Mouse (Mus musculus) layer of hippocampus, postnatal 10 days (tissue): ENCODE measurements around the gene Ly6g5b. TPM values are rescaled to one million over a fixed set of nuclear protein-coding genes. Genes with fewer than 3 reads are reported as not detected.

Experiments
- DNase-seq, 2 experiments: peaks; one replicate each; pipeline ENCODE4 v3.0.0; 2021; ENCODE audit warnings: low spot score in 2 of 2
- long read RNA-seq: library from polyadenylated mRNA; stranded (forward); transcript quantifications from one replicate; pipeline ENCODE4 v2.0.0, GENCODE M21; 2023
- total RNA-seq, 2 experiments: library from RNA; stranded (reverse); gene quantifications; 2 replicates each; pipeline ENCODE4 v1.2.3; 2021

The Ly6g5b gene
- under 1 TPM; 0.58 to 0.82 TPM for total RNA-seq
- long read RNA-seq = 0 reads

GRCm38 (mm10) chr17:35115046-35116019, at the start of gene Ly6g5b:
TSS of gene Ly6g5b (minus strand) at chr17:35115428.
- DNase-seq = peak in 1 of 2 experiments; percentile 43

DNA sequence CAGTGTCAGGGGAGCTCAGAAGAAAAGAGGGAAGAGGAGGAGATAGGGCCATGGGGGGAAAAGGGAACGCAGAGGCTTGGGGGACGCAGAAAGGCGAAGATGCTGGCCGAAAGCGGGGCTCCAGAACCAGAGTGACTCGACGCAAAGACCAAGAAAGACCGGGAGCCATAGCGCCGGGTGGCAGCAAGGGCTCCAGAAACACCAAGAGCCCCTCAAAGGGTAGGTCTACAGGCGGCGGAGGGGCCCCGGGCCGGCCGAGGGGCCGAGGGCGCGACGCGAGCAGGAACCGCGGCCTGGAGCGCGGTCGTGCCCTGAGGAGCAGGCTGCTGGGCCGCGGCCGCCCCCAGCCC, 49.0 kb upstream of the Ly6g5b start:
- no peak for DNase-seq

- DNase-seq = no peak
Observed at GRCm38 (mm10) chr17:35163326-35164081, 48.3 kb upstream of the Ly6g5b start.

- no peak for DNase-seq
Observed at GRCm38 (mm10) chr17:35162730-35163129, 47.5 kb upstream of the Ly6g5b start.

DNA sequence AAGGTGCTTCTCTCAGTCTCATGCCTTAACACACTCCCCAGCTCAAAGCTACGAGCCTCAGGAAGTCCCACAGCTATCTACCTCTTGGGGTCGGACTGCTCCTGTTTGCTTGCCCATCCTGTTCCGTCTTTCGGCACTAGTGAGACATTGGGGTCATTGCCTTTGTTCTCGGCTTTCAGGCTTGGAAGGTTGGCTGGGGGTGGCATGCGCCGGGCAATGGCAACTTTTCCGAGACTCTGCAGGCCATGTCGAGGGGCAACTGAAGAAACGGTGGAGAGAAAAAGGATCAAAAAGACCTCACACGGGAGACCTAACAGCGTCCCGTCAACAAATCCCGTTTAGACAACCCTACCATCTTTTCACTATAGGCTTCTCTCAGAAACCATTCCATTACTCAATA, 46.9 kb upstream of the Ly6g5b start:
- DNase-seq = no peak

DNA sequence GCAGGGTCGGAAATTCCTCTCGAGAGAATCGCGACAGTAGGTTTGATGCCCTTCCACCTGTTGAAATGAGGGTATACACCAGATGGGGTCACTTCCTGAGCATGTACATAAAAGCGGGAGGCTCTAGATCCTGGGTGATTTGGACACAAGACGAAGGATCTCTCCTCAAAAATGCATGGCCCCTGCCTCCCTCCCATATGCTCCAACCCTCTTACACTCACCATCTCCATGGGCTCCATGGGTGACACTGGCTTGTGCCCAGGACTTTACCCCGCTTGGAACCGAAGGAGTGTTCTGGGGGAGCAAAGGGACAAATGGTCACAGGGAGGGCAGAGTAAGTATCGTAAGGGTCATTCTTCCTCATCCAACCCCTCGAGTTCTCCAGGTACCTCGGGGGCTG, 46.2 kb upstream of the Ly6g5b start:
- DNase-seq = no peak

GRCm38 (mm10) chr17:35159638-35160037, 44.4 kb upstream of the Ly6g5b start:
- DNase-seq = no peak

DNA sequence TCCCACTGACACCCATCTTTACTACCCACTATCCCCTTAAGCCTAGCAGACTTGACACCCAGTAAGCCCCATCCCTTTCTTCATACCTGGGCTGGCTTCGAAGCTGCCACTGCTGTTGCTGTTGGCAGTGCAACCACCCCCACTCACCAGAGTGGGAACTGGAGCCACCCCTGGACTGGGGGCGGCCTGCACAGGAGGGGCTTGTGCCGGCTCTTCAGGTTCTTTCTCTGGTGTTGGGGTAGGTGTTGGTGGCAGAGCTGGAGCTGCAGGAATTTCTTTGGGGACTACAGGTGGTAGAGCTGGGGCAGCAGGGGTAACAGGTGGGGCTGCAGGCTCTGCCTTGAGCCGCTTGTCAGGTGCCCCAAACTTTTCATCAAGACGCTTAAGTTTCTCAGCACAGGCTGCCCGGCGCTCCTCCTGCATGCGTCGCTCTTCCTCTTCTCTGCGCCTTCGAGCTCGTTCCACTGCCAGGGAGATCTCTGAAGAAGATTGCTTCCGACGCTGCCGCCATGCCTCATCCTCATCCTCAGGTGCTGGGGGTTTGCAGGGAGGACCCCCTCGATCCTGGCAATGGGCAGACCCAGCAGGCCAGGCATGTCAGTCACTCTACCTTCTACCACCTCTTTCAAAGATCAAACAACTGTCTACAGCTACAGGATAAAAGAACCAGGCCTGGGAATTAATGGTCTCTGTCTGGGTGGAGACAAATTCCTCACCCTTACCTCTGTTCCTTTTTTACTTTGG, 43.8 kb upstream of the Ly6g5b start:
- DNase-seq = no peak

DNA sequence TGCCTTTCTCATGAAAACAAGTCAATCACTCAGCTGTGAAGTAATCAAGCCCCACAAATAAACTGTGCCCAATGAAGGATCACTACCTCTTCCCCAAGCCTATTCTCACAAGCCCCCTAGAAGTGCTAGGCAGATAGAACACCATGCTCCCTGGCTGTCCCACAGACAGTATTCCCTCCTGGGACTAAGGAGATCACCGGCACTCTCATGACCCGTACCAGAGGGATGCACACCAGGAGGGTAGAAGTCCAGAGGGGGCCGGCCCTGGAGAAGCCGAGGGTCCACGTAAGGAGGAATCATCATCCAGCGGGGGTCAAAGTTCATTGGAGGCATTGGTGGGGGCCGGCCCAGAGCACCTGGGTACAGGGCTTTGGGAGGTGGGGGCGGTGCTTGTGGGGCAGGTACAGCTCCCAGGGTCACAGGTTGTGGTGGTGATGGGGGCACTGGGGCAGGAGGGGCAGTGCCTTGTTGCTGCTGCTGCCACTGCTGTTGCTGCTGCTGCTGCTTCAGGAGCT, 42.5 kb upstream of the Ly6g5b start:
- no peak for DNase-seq

GRCm38 (mm10) chr17:35157254-35157653, 42.0 kb upstream of the Ly6g5b start:
- no peak for DNase-seq

GRCm38 (mm10) chr17:35156461-35157200, 41.4 kb upstream of the Ly6g5b start:
- no peak for DNase-seq

- no peak for DNase-seq
Observed at GRCm38 (mm10) chr17:35155451-35155850, 40.2 kb upstream of the Ly6g5b start.

DNA sequence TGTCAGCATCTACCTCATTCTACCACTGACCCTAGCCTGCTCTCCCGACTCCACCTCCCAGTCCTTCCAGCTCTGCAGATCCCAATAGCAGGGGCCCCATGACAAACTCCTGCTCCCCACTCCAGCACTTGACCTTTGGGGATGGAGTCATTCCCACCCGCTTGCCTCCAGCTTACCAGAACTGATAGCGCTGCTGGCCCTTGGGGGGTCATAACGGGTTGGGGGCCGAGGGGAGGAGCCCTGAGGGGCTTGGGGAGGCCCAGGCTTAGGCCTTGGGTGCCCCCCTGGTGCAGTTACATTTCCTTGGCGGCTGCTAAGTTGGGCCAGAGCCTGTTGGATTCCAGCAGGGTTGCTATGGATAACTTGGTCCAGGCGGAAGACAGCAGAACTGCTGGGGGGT, 39.4 kb upstream of the Ly6g5b start:
- DNase-seq = no peak

GRCm38 (mm10) chr17:35153931-35154330, 38.7 kb upstream of the Ly6g5b start:
- DNase-seq = no peak

DNA sequence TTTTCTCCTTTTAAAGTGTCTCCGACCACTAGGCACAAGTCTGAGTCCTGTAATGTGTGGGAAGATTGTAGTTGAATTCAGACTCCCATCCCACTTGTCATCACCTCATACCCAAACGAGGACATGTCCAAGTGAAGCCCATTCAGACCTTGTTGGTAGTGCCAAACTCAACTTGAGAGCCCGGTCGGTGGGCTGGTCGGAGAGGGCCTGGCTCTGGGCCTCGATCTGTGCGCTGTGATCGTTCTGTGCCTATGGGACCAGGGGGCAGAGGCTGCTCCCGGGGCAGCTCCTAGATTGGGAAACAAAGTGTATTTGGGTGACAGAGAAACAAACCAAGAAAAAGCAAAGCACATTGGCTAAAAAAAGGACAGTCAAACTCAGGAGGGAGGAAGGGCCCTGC, 37.8 kb upstream of the Ly6g5b start:
- no peak for DNase-seq

DNA sequence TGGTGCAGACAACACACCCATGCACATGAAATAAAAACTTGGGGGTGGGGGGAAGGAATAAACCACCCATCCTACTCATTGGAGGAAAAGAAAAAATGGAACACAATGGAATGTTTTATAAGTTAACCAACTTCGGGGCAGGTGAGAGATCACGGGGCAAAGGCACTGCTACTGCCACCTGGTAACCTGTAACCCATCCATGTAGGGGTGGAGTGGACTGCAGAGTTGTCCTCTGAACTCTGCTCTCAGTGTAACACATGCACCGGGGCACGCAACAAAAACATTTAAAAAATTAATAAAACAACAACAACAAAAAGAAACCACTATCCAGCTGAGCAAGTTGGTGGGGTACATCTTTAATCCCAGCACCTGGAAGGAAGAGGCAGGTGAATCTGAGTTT, 36.9 kb upstream of the Ly6g5b start:
- no peak for DNase-seq

DNA sequence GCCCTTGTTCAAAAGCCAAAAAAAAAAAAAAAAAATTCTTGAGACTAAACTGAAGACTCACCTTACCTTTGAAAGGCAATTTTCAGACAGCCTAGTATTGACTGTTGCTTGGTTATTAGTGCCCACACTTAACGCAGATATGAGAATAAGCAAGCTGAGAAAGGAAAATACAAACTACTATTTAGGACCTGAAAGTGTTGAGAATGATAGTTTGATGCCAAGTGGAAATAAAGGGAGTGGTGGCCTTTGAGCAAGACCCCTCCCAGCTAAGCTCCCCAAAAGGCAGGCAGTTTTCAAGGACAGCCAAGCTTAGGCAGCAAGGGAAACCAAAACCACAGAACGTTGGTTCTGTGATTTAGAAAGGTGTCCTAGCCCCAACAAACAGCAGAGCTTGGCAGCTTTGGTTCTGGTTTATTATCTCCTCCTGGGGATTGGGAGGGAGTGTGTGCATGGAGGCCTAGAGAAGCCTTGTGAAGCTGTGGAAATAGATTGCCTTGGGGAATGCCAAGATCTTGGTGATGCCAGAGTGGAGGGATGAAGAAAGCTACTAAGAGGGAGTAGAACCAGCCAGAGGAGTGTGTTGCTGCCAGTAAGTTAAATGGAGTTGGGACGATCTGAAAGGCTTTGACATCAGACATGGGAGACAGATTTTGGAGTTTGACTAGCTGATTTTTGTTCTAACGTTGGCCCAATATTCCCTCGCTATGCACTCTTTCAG, 32.9 kb upstream of the Ly6g5b start:
- DNase-seq = no peak

- DNase-seq = no peak
Observed at GRCm38 (mm10) chr17:35147348-35147747, 32.1 kb upstream of the Ly6g5b start.

GRCm38 (mm10) chr17:35146139-35146538, 30.9 kb upstream of the Ly6g5b start:
- DNase-seq = no peak

DNA sequence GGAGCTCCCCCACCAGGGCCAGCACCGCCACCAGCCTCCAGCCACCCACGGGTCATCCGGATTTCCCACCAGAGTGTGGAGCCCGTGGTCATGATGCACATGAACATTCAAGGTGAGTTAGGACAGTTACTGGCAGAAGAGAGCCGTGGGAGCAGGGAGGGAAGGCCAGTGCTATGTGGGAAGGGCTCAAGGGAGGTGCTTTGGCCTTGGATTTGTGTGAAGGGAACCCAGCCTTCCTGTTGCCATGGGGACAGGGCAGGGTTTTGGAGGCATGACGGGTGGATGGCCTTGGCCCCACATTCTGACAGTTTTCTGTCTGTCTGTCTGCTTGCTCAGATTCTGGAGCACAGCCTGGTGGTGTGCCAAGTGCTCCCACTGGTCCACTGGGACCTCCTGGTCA, 26.7 kb upstream of the Ly6g5b start:
- no peak for DNase-seq
